Mouse (Mus musculus) forebrain, embryonic 11.5 days (tissue): ENCODE data around the gene Enpp7. TPM values are rescaled to one million over a fixed set of nuclear protein-coding genes. Genes with fewer than 3 reads are reported as not detected.

Experiments used
- ATAC-seq: fragments of 200-750 bp; cut with Nextera tagmentation; replicated peaks from 2 replicates; pipeline ENCODE4 v1.8.0; 2017; ENCODE audit warnings: moderate TSS enrichment; ENCODE audit not compliant: low FRiP score
- DNase-seq: peaks from one replicate; pipeline ENCODE4 v3.0.0-alpha.2; 2017; ENCODE audit warnings: low spot score
- H3K27ac ChIP-seq: fragments of 300-500 bp; sonication (generic); 2 replicates; pipeline ENCODE4 v1.5.1; 2014; ENCODE audit warnings: low read depth, low read length
- H3K27me3 ChIP-seq: fragments of 300-500 bp; sonication (generic); 2 replicates; pipeline ENCODE4 v1.6.1; 2014; ENCODE audit warnings: mild to moderate bottlenecking, low read length, mixed read lengths; ENCODE audit not compliant: control insufficient read depth, insufficient read depth
- H3K36me3 ChIP-seq: fragments of 300-500 bp; sonication (generic); 2 replicates; pipeline ENCODE4 v1.6.1; 2014; ENCODE audit warnings: mild to moderate bottlenecking, low read length, moderate library complexity, mixed read lengths; ENCODE audit not compliant: control insufficient read depth, insufficient read depth
- H3K4me1 ChIP-seq: fragments of 300-500 bp; sonication (generic); replicated peaks from 2 replicates; pipeline ENCODE4 v1.6.1; 2014; ENCODE audit warnings: low read length, mixed read lengths; ENCODE audit not compliant: control insufficient read depth, insufficient read depth
- H3K4me2 ChIP-seq: fragments of 300-500 bp; sonication (generic); 2 replicates; pipeline ENCODE4 v1.6.1; 2014; ENCODE audit warnings: low read depth, mild to moderate bottlenecking, low read length, moderate library complexity, mixed read lengths; ENCODE audit not compliant: severe bottlenecking
- H3K4me3 ChIP-seq: fragments of 300-500 bp; sonication (generic); 2 replicates; pipeline ENCODE4 v1.5.1; 2014; ENCODE audit warnings: low read depth, low read length
- H3K9ac ChIP-seq: fragments of 300-500 bp; sonication (generic); 2 replicates; pipeline ENCODE4 v1.6.1; 2014; ENCODE audit warnings: low read length
- H3K9me3 ChIP-seq: fragments of 300-500 bp; sonication (generic); 2 replicates; pipeline ENCODE4 v1.6.1; 2016; ENCODE audit warnings: low read length, mixed read lengths; ENCODE audit not compliant: control insufficient read depth
- WGBS: fragments of 180-500 bp; shearing (Covaris S2); extraction: QIAGEN DNeasy Blood & Tissue Kit; methylation state at CpG from one replicate; pipeline ENCODE4 v1.1.7; 2014; 5-methylcytosine and 5-hydroxymethylcytosine counted together
- polyA plus RNA-seq: library from polyadenylated mRNA; unstranded; fragments of >200 nt; fragmentation: Nextera tagmentation; extraction: Ambion mirVana; gene quantifications from 2 replicates; pipeline ENCODE4 v1.2.1, GENCODE M21; 2014

Enpp7 gene
- polyA plus RNA-seq, 1 experiment from 2014 or later = not detected

GRCm38 (mm10) chr11:119035686-119036165 is 47.7 kb downstream of the Enpp7 start:
- 0 out of 2 replicates have a peak overlapping the region, but pooled peaks have one; percentile 5 for H3K4me2 ChIP-seq
- no peak overlapping the region for H3K27ac ChIP-seq
- DNase-seq (no peak), ATAC-seq (no peak)
- H3K36me3 ChIP-seq = no peaks in the 10 kb centered on the region; the same call in 1 of the 2 replicates
- H3K9ac ChIP-seq = no peak overlapping the region
- peaks cover 38% of the 10 kb centered on the region for H3K4me1 ChIP-seq
- 1% methylated on average over 21 of the region's 21 CpGs for WGBS
- H3K27me3 ChIP-seq = peaks cover 51% of the 10 kb centered on the region
- peak overlapping the region; percentile 3 for H3K4me3 ChIP-seq
- no peaks in the 10 kb centered on the region for H3K9me3 ChIP-seq

- peaks cover 38% of the 10 kb centered on the region for H3K4me1 ChIP-seq
- H3K27ac ChIP-seq = no peak overlapping the region
- ATAC-seq = no peak
- H3K4me2 ChIP-seq = peak overlapping the region; percentile 83; the same call in 1 of the 2 replicates
- H3K9ac ChIP-seq = no peak overlapping the region
- DNase-seq = no peak
- H3K36me3 ChIP-seq = no peaks in the 10 kb centered on the region
- WGBS = under 1% methylated on average over 15 of the region's 15 CpGs
- peaks cover 52% of the 10 kb centered on the region for H3K27me3 ChIP-seq
- H3K9me3 ChIP-seq = no peaks in the 10 kb centered on the region
- no peak overlapping the region for H3K4me3 ChIP-seq
These were observed 48.5 kb downstream of the Enpp7 start for GRCm38 (mm10) chr11:119036447-119036846.

- H3K4me1 ChIP-seq = peaks cover 42% of the 10 kb centered on the region
- no peak overlapping the region for H3K27ac ChIP-seq
- H3K4me3 ChIP-seq = peak overlapping the region; percentile 43
- peaks cover 59% of the 10 kb centered on the region for H3K27me3 ChIP-seq
- no peaks in the 10 kb centered on the region for H3K9me3 ChIP-seq
- ATAC-seq (no peak), DNase-seq (peak; percentile 73)
- H3K4me2 ChIP-seq = peak overlapping the region; percentile 83
- H3K36me3 ChIP-seq = no peaks in the 10 kb centered on the region
- under 1% methylated on average over 57 of the region's 57 CpGs for WGBS
- peak overlapping the region; percentile 55 for H3K9ac ChIP-seq
These were observed 49.2 kb downstream of the Enpp7 start for GRCm38 (mm10) chr11:119036934-119037779.

GRCm38 (mm10) chr11:119037780-119038401 is 49.9 kb downstream of the Enpp7 start:
- DNase-seq (peak; percentile 68), ATAC-seq (no peak)
- H3K27ac ChIP-seq = no peak overlapping the region
- peaks cover 67% of the 10 kb centered on the region for H3K27me3 ChIP-seq
- no peaks in the 10 kb centered on the region for H3K36me3 ChIP-seq
- peak overlapping the region; percentile 55 for H3K9ac ChIP-seq
- peak overlapping the region; percentile 83 for H3K4me2 ChIP-seq
- H3K9me3 ChIP-seq = no peaks in the 10 kb centered on the region
- under 1% methylated on average over 18 of the region's 18 CpGs for WGBS
- H3K4me1 ChIP-seq = peaks cover 47% of the 10 kb centered on the region
- H3K4me3 ChIP-seq = peak overlapping the region; percentile 43

- no peak overlapping the region for H3K4me3 ChIP-seq
- ATAC-seq = no peak
These were observed 50.9 kb downstream of the Enpp7 start for GRCm38 (mm10) chr11:119038744-119039484.

GRCm38 (mm10) chr11:119039732-119040512 is 51.9 kb downstream of the Enpp7 start:
- 1% methylated on average over 21 of the region's 21 CpGs for WGBS
- Histone ChIP-seq H3K9ac (peak overlapping the region; percentile 86), H3K9me3 (no peaks in the 10 kb centered on the region), H3K4me2 (peak overlapping the region; percentile 86), H3K36me3 (no peaks in the 10 kb centered on the region), H3K4me3 (peak overlapping the region; percentile 75), H3K27me3 (peaks cover 76% of the 10 kb centered on the region), H3K4me1 (peaks cover 49% of the 10 kb centered on the region), H3K27ac (peak overlapping the region; percentile 64; the same call in 1 of the 2 replicates)
- no peak for DNase-seq
- ATAC-seq = no peak

More at GRCm38 (mm10) chr11:119038744-119039484, 50.9 kb downstream of the Enpp7 start:
- DNase-seq = peak; percentile 60
- Histone ChIP-seq H3K4me1 (peaks cover 46% of the 10 kb centered on the region), H3K9ac (no peak overlapping the region), H3K27me3 (peaks cover 75% of the 10 kb centered on the region), H3K36me3 (no peaks in the 10 kb centered on the region), H3K4me2 (peak overlapping the region; percentile 2; the same call in 1 of the 2 replicates), H3K27ac (no peak overlapping the region), H3K9me3 (no peaks in the 10 kb centered on the region)
- 17% methylated on average over 22 of the region's 22 CpGs for WGBS

GRCm38 (mm10) chr11:119040600-119041324 is 52.8 kb downstream of the Enpp7 start, which contains the start of gene Cbx8:
TSS of gene Cbx8 (minus strand) at chr11:119040969.
- Histone ChIP-seq H3K9me3 (no peaks in the 10 kb centered on the region), H3K9ac (peak within 1 kb of the TSS; percentile 86), H3K36me3 (no peaks in the 10 kb centered on the region), H3K4me1 (peaks cover 46% of the 10 kb centered on the region), H3K4me2 (peak within 1 kb of the TSS; percentile 98), H3K27ac (peak within 1 kb of the TSS; percentile 64; the same call in 1 of the 2 replicates), H3K27me3 (peaks cover 76% of the 10 kb centered on the region), H3K4me3 (peak within 1 kb of the TSS; percentile 75)
- peak; percentile 91 for ATAC-seq
- DNase-seq = peak; percentile 100
- WGBS = under 1% methylated on average over 52 of the region's 63 CpGs
